Mouse (Mus musculus) limb, embryonic 10.5 days (tissue): ENCODE measurements around the gene Dyrk2. TPM values are rescaled to one million over a fixed set of nuclear protein-coding genes. Genes with fewer than 3 reads are reported as not detected.

ENCODE experiments used
- DNase-seq: peaks from one replicate; pipeline ENCODE4 v3.0.0-alpha.2; 2017; ENCODE audit warnings: low spot score
- H3K27ac ChIP-seq: fragments of 300-500 bp; sonication (generic); 2 replicates; pipeline ENCODE4 v1.5.1; 2016; ENCODE audit warnings: mild to moderate bottlenecking
- H3K27me3 ChIP-seq: fragments of 300-500 bp; sonication (generic); 2 replicates; pipeline ENCODE4 v1.6.1; 2016; ENCODE audit warnings: low read depth, mild to moderate bottlenecking; ENCODE audit not compliant: poor library complexity, severe bottlenecking
- H3K36me3 ChIP-seq: fragments of 300-500 bp; sonication (generic); 2 replicates; pipeline ENCODE4 v1.6.1; 2016; ENCODE audit warnings: mild to moderate bottlenecking, moderate library complexity
- H3K4me1 ChIP-seq: fragments of 300-500 bp; sonication (generic); 2 replicates; pipeline ENCODE4 v1.6.1; 2016
- H3K4me3 ChIP-seq: fragments of 300-500 bp; sonication (generic); 2 replicates; pipeline ENCODE4 v1.5.1; 2016; ENCODE audit warnings: mild to moderate bottlenecking, moderate library complexity
- H3K9me3 ChIP-seq: fragments of 300-500 bp; sonication (generic); replicated peaks from 2 replicates; pipeline ENCODE4 v1.6.1; 2016; ENCODE audit warnings: mild to moderate bottlenecking
- WGBS: fragments of 180-500 bp; shearing (Covaris S2); methylation state at CpG from one replicate; pipeline ENCODE4 v1.1.7; 2016; 5-methylcytosine and 5-hydroxymethylcytosine counted together
- polyA plus RNA-seq: library from polyadenylated mRNA; unstranded; fragments of >200 nt; fragmentation: Nextera tagmentation; extraction: Ambion mirVana; gene quantifications from 2 replicates; pipeline ENCODE4 v1.2.1, GENCODE M21; 2016

Gene Dyrk2
- polyA plus RNA-seq: 6.3 and 7.2 TPM in 2 replicates

- Histone ChIP-seq H3K36me3 (peaks cover 6% of the 10 kb centered on the region), H3K9me3 (no peaks in the 10 kb centered on the region), H3K4me3 (peak within 1 kb of the TSS; percentile 97), H3K27me3 (no peaks in the 10 kb centered on the region), H3K4me1 (peaks cover 30% of the 10 kb centered on the region), H3K27ac (peak within 1 kb of the TSS; percentile 97)
- WGBS: 9% methylated on average over 16 of the region's 16 CpGs
- DNase-seq: peak; percentile 57
Observed at GRCm38 (mm10) chr10:118870201-118870980, at the start of gene Dyrk2. TSS of gene Dyrk2 (minus strand) at chr10:118870209.

GRCm38 (mm10) chr10:118902625-118903024, 32.6 kb upstream of the Dyrk2 start:
- no peaks in the 10 kb centered on the region for H3K36me3 ChIP-seq
- DNase-seq: no peak
- H3K27me3 ChIP-seq: no peaks in the 10 kb centered on the region
- H3K4me1 ChIP-seq: peaks cover 18% of the 10 kb centered on the region
- H3K9me3 ChIP-seq: no peaks in the 10 kb centered on the region
- H3K4me3 ChIP-seq: no peak overlapping the region
- WGBS: 64% methylated on average over 10 of the region's 10 CpGs
- no peak overlapping the region for H3K27ac ChIP-seq

GRCm38 (mm10) chr10:118893645-118894044, 23.6 kb upstream of the Dyrk2 start:
- Histone ChIP-seq H3K27me3 (no peaks in the 10 kb centered on the region), H3K4me3 (no peak overlapping the region), H3K9me3 (no peaks in the 10 kb centered on the region), H3K36me3 (no peaks in the 10 kb centered on the region), H3K4me1 (no peaks in the 10 kb centered on the region), H3K27ac (no peak overlapping the region)
- WGBS: 85% methylated on average over 3 of the region's 3 CpGs
- DNase-seq: no peak

- Histone ChIP-seq H3K4me3 (no peak overlapping the region), H3K27ac (no peak overlapping the region), H3K36me3 (no peaks in the 10 kb centered on the region), H3K4me1 (no peaks in the 10 kb centered on the region), H3K9me3 (no peaks in the 10 kb centered on the region), H3K27me3 (no peaks in the 10 kb centered on the region)
- no peak for DNase-seq
- 86% methylated on average over 2 of the region's 2 CpGs for WGBS
Observed at GRCm38 (mm10) chr10:118884126-118884525, 14.1 kb upstream of the Dyrk2 start.

GRCm38 (mm10) chr10:118883317-118883716, 13.3 kb upstream of the Dyrk2 start:
- H3K27ac ChIP-seq: no peak overlapping the region
- H3K9me3 ChIP-seq: no peaks in the 10 kb centered on the region
- no peaks in the 10 kb centered on the region for H3K27me3 ChIP-seq
- DNase-seq: no peak
- H3K4me1 ChIP-seq: no peaks in the 10 kb centered on the region
- H3K4me3 ChIP-seq: no peak overlapping the region
- H3K36me3 ChIP-seq: no peaks in the 10 kb centered on the region
- WGBS: 91% methylated on average over 11 of the region's 11 CpGs

GRCm38 (mm10) chr10:118882258-118882885, 12.4 kb upstream of the Dyrk2 start:
- Histone ChIP-seq H3K36me3 (no peaks in the 10 kb centered on the region), H3K4me1 (no peaks in the 10 kb centered on the region), H3K27ac (no peak overlapping the region), H3K9me3 (no peaks in the 10 kb centered on the region), H3K27me3 (no peaks in the 10 kb centered on the region), H3K4me3 (no peak overlapping the region)
- no peak for DNase-seq
- WGBS: 90% methylated on average over 12 of the region's 12 CpGs

- H3K27ac ChIP-seq: no peak overlapping the region
- H3K36me3 ChIP-seq: no peaks in the 10 kb centered on the region
- H3K9me3 ChIP-seq: no peaks in the 10 kb centered on the region
- no peak overlapping the region for H3K4me3 ChIP-seq
- no peaks in the 10 kb centered on the region for H3K27me3 ChIP-seq
- WGBS: 82% methylated on average over 2 of the region's 2 CpGs
- no peak for DNase-seq
- no peaks in the 10 kb centered on the region for H3K4me1 ChIP-seq
Observed at GRCm38 (mm10) chr10:118880776-118881175, 10.8 kb upstream of the Dyrk2 start.

GRCm38 (mm10) chr10:118872196-118872595, 2.2 kb upstream of the Dyrk2 start:
- no peak overlapping the region for H3K27ac ChIP-seq
- H3K9me3 ChIP-seq: no peaks in the 10 kb centered on the region
- H3K4me1 ChIP-seq: peaks cover 15% of the 10 kb centered on the region
- no peaks in the 10 kb centered on the region for H3K36me3 ChIP-seq
- DNase-seq: no peak
- WGBS: 98% methylated on average over 2 of the region's 2 CpGs
- H3K27me3 ChIP-seq: no peaks in the 10 kb centered on the region
- H3K4me3 ChIP-seq: no peak overlapping the region

- WGBS: 0% methylated on average over 16 of the region's 16 CpGs
- H3K4me1 ChIP-seq: peaks cover 34% of the 10 kb centered on the region
- H3K27ac ChIP-seq: peak overlapping the region; percentile 97
Observed at GRCm38 (mm10) chr10:118869591-118870001, 413 bp downstream of the Dyrk2 start.

GRCm38 (mm10) chr10:118868601-118869590, 1.1 kb downstream of the Dyrk2 start:
- Histone ChIP-seq H3K36me3 (peaks cover 21% of the 10 kb centered on the region), H3K4me3 (peak overlapping the region; percentile 97), H3K27ac (peak overlapping the region; percentile 97), H3K9me3 (no peaks in the 10 kb centered on the region), H3K27me3 (no peaks in the 10 kb centered on the region), H3K4me1 (peaks cover 34% of the 10 kb centered on the region)
- under 1% methylated on average over 88 of the region's 130 CpGs for WGBS
- DNase-seq: peak; percentile 91

More at GRCm38 (mm10) chr10:118869591-118870001, 413 bp downstream of the Dyrk2 start:
- H3K9me3 ChIP-seq: no peaks in the 10 kb centered on the region
- H3K27me3 ChIP-seq: no peaks in the 10 kb centered on the region
- peak; percentile 89 for DNase-seq
- H3K4me3 ChIP-seq: peak overlapping the region; percentile 97
- peaks cover 14% of the 10 kb centered on the region for H3K36me3 ChIP-seq

- peak overlapping the region; percentile 97 for H3K27ac ChIP-seq
- H3K4me1 ChIP-seq: peaks cover 34% of the 10 kb centered on the region
- no peaks in the 10 kb centered on the region for H3K27me3 ChIP-seq
- H3K9me3 ChIP-seq: no peaks in the 10 kb centered on the region
- peaks cover 29% of the 10 kb centered on the region for H3K36me3 ChIP-seq
- H3K4me3 ChIP-seq: peak overlapping the region; percentile 97
- peak; percentile 73 for DNase-seq
- WGBS: under 1% methylated on average over 46 of the region's 62 CpGs
Observed at GRCm38 (mm10) chr10:118867896-118868600, 2.0 kb downstream of the Dyrk2 start.

GRCm38 (mm10) chr10:118867304-118867895, 2.6 kb downstream of the Dyrk2 start:
- WGBS: 13% methylated on average over 16 of the region's 16 CpGs
- H3K4me3 ChIP-seq: peak overlapping the region; percentile 97
- peaks cover 34% of the 10 kb centered on the region for H3K4me1 ChIP-seq
- no peaks in the 10 kb centered on the region for H3K27me3 ChIP-seq
- H3K36me3 ChIP-seq: peaks cover 36% of the 10 kb centered on the region
- no peaks in the 10 kb centered on the region for H3K9me3 ChIP-seq
- peak; percentile 37 for DNase-seq
- peak overlapping the region; percentile 97 for H3K27ac ChIP-seq
